Mouse (Mus musculus) hindbrain, embryonic 14.5 days (tissue): Measurements from ENCODE around the gene Bend6. TPM values are rescaled to one million over a fixed set of nuclear protein-coding genes. Genes with fewer than 3 reads are reported as not detected.
A peak's percentile ranks its signal among the peaks of the same experiment; 100 is the strongest.

Experiments
- ATAC-seq: fragments of 200-750 bp; cut with Nextera tagmentation; 2 replicates; pipeline ENCODE4 v1.8.0; 2017; ENCODE audit warnings: moderate number of reproducible peaks, mild to moderate bottlenecking, moderate TSS enrichment, moderate library complexity; ENCODE audit not compliant: low FRiP score
- DNase-seq: peaks from one replicate; pipeline ENCODE4 v3.0.0-alpha.2; 2015; ENCODE audit warnings: low spot score
- H3K27ac ChIP-seq: fragments of 300-500 bp; sonication (generic); 2 replicates; pipeline ENCODE4 v1.5.1; 2014; ENCODE audit warnings: mild to moderate bottlenecking, moderate library complexity
- H3K27me3 ChIP-seq: fragments of 300-500 bp; sonication (generic); 2 replicates; pipeline ENCODE4 v1.6.1; 2014; ENCODE audit warnings: mild to moderate bottlenecking, low read length, mixed read lengths; ENCODE audit not compliant: control insufficient read depth, insufficient read depth
- H3K36me3 ChIP-seq: fragments of 300-500 bp; sonication (generic); replicated peaks from 2 replicates; pipeline ENCODE4 v1.6.1; 2014; ENCODE audit not compliant: control insufficient read depth, insufficient read depth
- H3K4me1 ChIP-seq: fragments of 300-500 bp; sonication (generic); replicated peaks from 2 replicates; pipeline ENCODE4 v1.6.1; 2014; ENCODE audit warnings: antibody characterized with exemption, low read length, mixed read lengths; ENCODE audit not compliant: control insufficient read depth, insufficient read depth
- H3K4me2 ChIP-seq: fragments of 300-500 bp; sonication (generic); replicated peaks from 2 replicates; pipeline ENCODE4 v1.6.1; 2014; ENCODE audit warnings: mild to moderate bottlenecking, moderate library complexity
- H3K4me3 ChIP-seq: fragments of 300-500 bp; sonication (generic); replicated peaks from 2 replicates; pipeline ENCODE4 v1.5.1; 2014; ENCODE audit warnings: mild to moderate bottlenecking, low read length
- H3K9ac ChIP-seq: fragments of 300-500 bp; sonication (generic); 2 replicates; pipeline ENCODE4 v1.6.1; 2014
- H3K9me3 ChIP-seq: fragments of 300-500 bp; sonication (generic); 2 replicates; pipeline ENCODE4 v1.6.1; 2016; ENCODE audit warnings: low read length; ENCODE audit not compliant: control insufficient read depth
- WGBS: fragments of 180-500 bp; shearing (Covaris S2); extraction: QIAGEN DNeasy Blood & Tissue Kit; methylation state at CpG from one replicate; pipeline ENCODE4 v1.1.7; 2014; 5-methylcytosine and 5-hydroxymethylcytosine counted together
- polyA plus RNA-seq: library from polyadenylated mRNA; unstranded; fragments of >200 nt; fragmentation: Nextera tagmentation; extraction: Ambion mirVana; gene quantifications from 2 replicates; pipeline ENCODE4 v1.2.1, GENCODE M21; 2014

Bend6 gene
- polyA plus RNA-seq, 1 experiment from 2014 or later: 55.9 TPM

GRCm38 (mm10) chr1:33942638-33943037 is 35.0 kb upstream of the Bend6 start:
- no peaks in the 10 kb centered on the region for H3K9me3 ChIP-seq
- no peak overlapping the region for H3K27ac ChIP-seq
- ATAC-seq: no peak
- no peaks in the 10 kb centered on the region for H3K36me3 ChIP-seq
- 91% methylated on average over 8 of the region's 8 CpGs for WGBS
- no peak for DNase-seq
- H3K4me2 ChIP-seq: no peak overlapping the region
- no peaks in the 10 kb centered on the region; the same call in 1 of the 2 replicates for H3K4me1 ChIP-seq
- no peak overlapping the region for H3K9ac ChIP-seq
- H3K4me3 ChIP-seq: no peak overlapping the region
- H3K27me3 ChIP-seq: no peaks in the 10 kb centered on the region

- no peak for DNase-seq
- Histone ChIP-seq H3K4me3 (no peak overlapping the region), H3K4me2 (no peak overlapping the region), H3K27me3 (no peaks in the 10 kb centered on the region), H3K9ac (no peak overlapping the region), H3K36me3 (no peaks in the 10 kb centered on the region), H3K27ac (no peak overlapping the region), H3K9me3 (no peaks in the 10 kb centered on the region), H3K4me1 (no peaks in the 10 kb centered on the region)
- WGBS: 82% methylated on average over 11 of the region's 11 CpGs
- ATAC-seq: no peak
Measured at GRCm38 (mm10) chr1:33940364-33940928, 32.8 kb upstream of the Bend6 start.

- Histone ChIP-seq H3K9me3 (no peaks in the 10 kb centered on the region), H3K27me3 (no peaks in the 10 kb centered on the region), H3K4me1 (no peaks in the 10 kb centered on the region), H3K36me3 (no peaks in the 10 kb centered on the region), H3K4me2 (no peak overlapping the region), H3K27ac (no peak overlapping the region), H3K4me3 (no peak overlapping the region), H3K9ac (no peak overlapping the region)
- DNase-seq: no peak
- 88% methylated on average over 5 of the region's 5 CpGs for WGBS
- no peak for ATAC-seq
Measured at GRCm38 (mm10) chr1:33939828-33940227, 32.2 kb upstream of the Bend6 start.

GRCm38 (mm10) chr1:33935946-33936345 is 28.3 kb upstream of the Bend6 start:
- Histone ChIP-seq H3K9me3 (no peaks in the 10 kb centered on the region), H3K4me2 (no peak overlapping the region), H3K4me3 (no peak overlapping the region), H3K9ac (no peak overlapping the region), H3K27ac (no peak overlapping the region), H3K4me1 (peaks cover 13% of the 10 kb centered on the region), H3K27me3 (no peaks in the 10 kb centered on the region), H3K36me3 (no peaks in the 10 kb centered on the region)
- DNase-seq (no peak), ATAC-seq (no peak)
- 90% methylated on average over 3 of the region's 3 CpGs for WGBS

- Histone ChIP-seq H3K9me3 (no peaks in the 10 kb centered on the region), H3K27me3 (no peaks in the 10 kb centered on the region), H3K9ac (no peak overlapping the region), H3K4me3 (no peak overlapping the region), H3K36me3 (no peaks in the 10 kb centered on the region), H3K27ac (no peak overlapping the region), H3K4me1 (peaks cover 13% of the 10 kb centered on the region), H3K4me2 (no peak overlapping the region)
- DNase-seq (no peak), ATAC-seq (peak; percentile 68; the same call in 1 of the 2 replicates)
- 55% methylated on average over 14 of the region's 14 CpGs for WGBS
Measured at GRCm38 (mm10) chr1:33932845-33933499, 25.4 kb upstream of the Bend6 start.

- 81% methylated on average over 3 of the region's 3 CpGs for WGBS
- H3K4me3 ChIP-seq: no peak overlapping the region
- no peak overlapping the region for H3K9ac ChIP-seq
- H3K27ac ChIP-seq: no peak overlapping the region
- ATAC-seq (no peak), DNase-seq (no peak)
- H3K9me3 ChIP-seq: no peaks in the 10 kb centered on the region
- no peak overlapping the region for H3K4me2 ChIP-seq
- no peaks in the 10 kb centered on the region for H3K27me3 ChIP-seq
- peaks cover 13% of the 10 kb centered on the region for H3K4me1 ChIP-seq
- H3K36me3 ChIP-seq: no peaks in the 10 kb centered on the region
Measured at GRCm38 (mm10) chr1:33932196-33932595, 24.6 kb upstream of the Bend6 start.

- WGBS: 25% methylated on average over 8 of the region's 8 CpGs
- Histone ChIP-seq H3K4me1 (peaks cover 13% of the 10 kb centered on the region), H3K27me3 (no peaks in the 10 kb centered on the region), H3K9ac (no peak overlapping the region), H3K9me3 (no peaks in the 10 kb centered on the region), H3K4me2 (no peak overlapping the region), H3K4me3 (no peak overlapping the region), H3K36me3 (no peaks in the 10 kb centered on the region), H3K27ac (no peak overlapping the region)
- DNase-seq (no peak), ATAC-seq (no peak; the same call in 1 of the 2 replicates)
Measured at GRCm38 (mm10) chr1:33931791-33932190, 24.2 kb upstream of the Bend6 start.

GRCm38 (mm10) chr1:33927466-33927865 is 19.9 kb upstream of the Bend6 start:
- H3K36me3 ChIP-seq: no peaks in the 10 kb centered on the region
- ATAC-seq (no peak), DNase-seq (no peak)
- peaks cover 8% of the 10 kb centered on the region for H3K4me1 ChIP-seq
- no peak overlapping the region for H3K4me3 ChIP-seq
- no peaks in the 10 kb centered on the region for H3K9me3 ChIP-seq
- WGBS: 94% methylated on average over 7 of the region's 7 CpGs
- no peaks in the 10 kb centered on the region for H3K27me3 ChIP-seq
- H3K9ac ChIP-seq: no peak overlapping the region
- H3K4me2 ChIP-seq: no peak overlapping the region
- H3K27ac ChIP-seq: no peak overlapping the region

- no peak for ATAC-seq
- H3K9ac ChIP-seq: no peak overlapping the region
- 85% methylated on average over 3 of the region's 3 CpGs for WGBS
Measured at GRCm38 (mm10) chr1:33925283-33925682, 17.7 kb upstream of the Bend6 start.

More at GRCm38 (mm10) chr1:33925283-33925682, 17.7 kb upstream of the Bend6 start:
- DNase-seq: no peak
- H3K9me3 ChIP-seq: no peaks in the 10 kb centered on the region
- no peaks in the 10 kb centered on the region for H3K4me1 ChIP-seq
- no peak overlapping the region for H3K4me2 ChIP-seq
- no peaks in the 10 kb centered on the region for H3K36me3 ChIP-seq
- H3K27me3 ChIP-seq: no peaks in the 10 kb centered on the region
- no peak overlapping the region for H3K27ac ChIP-seq
- H3K4me3 ChIP-seq: no peak overlapping the region
